Mouse (Mus musculus) erythroblast, embryonic 14.5 days (primary cell): Measurements from ENCODE around the gene Pacrg.

ENCODE experiments used
- GATA1 ChIP-seq: IDR thresholded peaks from 2 replicates; pipeline ENCODE4 v1.6.1; 2012; ENCODE audit warnings: low read length, inconsistent platforms, mixed read lengths
- TAL1 ChIP-seq: IDR thresholded peaks from 3 replicates; pipeline ENCODE4 v1.6.1; 2012; ENCODE audit warnings: low read length, inconsistent platforms, mixed read lengths

- TF ChIP-seq TAL1, result no peak
- TF ChIP-seq GATA1, result no peak
Observed at GRCm38 (mm10) chr17:10887924-10888323, 47.8 kb upstream of the Pacrg start.
